Mouse (Mus musculus) forebrain, embryonic 11.5 days (tissue): ENCODE measurements around the gene Epm2a. TPM values are rescaled to one million over a fixed set of nuclear protein-coding genes. Genes with fewer than 3 reads are reported as not detected.
"Not testable (repeated sequence)": the region's sequence is repeated elsewhere in the genome, so short reads cannot be mapped to it uniquely, and the experiment has no call there.

Experiments used
- ATAC-seq: fragments of 200-750 bp; cut with Nextera tagmentation; replicated peaks from 2 replicates; pipeline ENCODE4 v1.8.0; 2017; ENCODE audit warnings: moderate TSS enrichment; ENCODE audit not compliant: low FRiP score
- DNase-seq: peaks from one replicate; pipeline ENCODE4 v3.0.0-alpha.2; 2017; ENCODE audit warnings: low spot score
- H3K27ac ChIP-seq: fragments of 300-500 bp; sonication (generic); 2 replicates; pipeline ENCODE4 v1.5.1; 2014; ENCODE audit warnings: low read depth, low read length
- H3K27me3 ChIP-seq: fragments of 300-500 bp; sonication (generic); 2 replicates; pipeline ENCODE4 v1.6.1; 2014; ENCODE audit warnings: mild to moderate bottlenecking, low read length, mixed read lengths; ENCODE audit not compliant: control insufficient read depth, insufficient read depth
- H3K36me3 ChIP-seq: fragments of 300-500 bp; sonication (generic); 2 replicates; pipeline ENCODE4 v1.6.1; 2014; ENCODE audit warnings: mild to moderate bottlenecking, low read length, moderate library complexity, mixed read lengths; ENCODE audit not compliant: control insufficient read depth, insufficient read depth
- H3K4me1 ChIP-seq: fragments of 300-500 bp; sonication (generic); replicated peaks from 2 replicates; pipeline ENCODE4 v1.6.1; 2014; ENCODE audit warnings: low read length, mixed read lengths; ENCODE audit not compliant: control insufficient read depth, insufficient read depth
- H3K4me2 ChIP-seq: fragments of 300-500 bp; sonication (generic); 2 replicates; pipeline ENCODE4 v1.6.1; 2014; ENCODE audit warnings: low read depth, mild to moderate bottlenecking, low read length, moderate library complexity, mixed read lengths; ENCODE audit not compliant: severe bottlenecking
- H3K4me3 ChIP-seq: fragments of 300-500 bp; sonication (generic); 2 replicates; pipeline ENCODE4 v1.5.1; 2014; ENCODE audit warnings: low read depth, low read length
- H3K9ac ChIP-seq: fragments of 300-500 bp; sonication (generic); 2 replicates; pipeline ENCODE4 v1.6.1; 2014; ENCODE audit warnings: low read length
- H3K9me3 ChIP-seq: fragments of 300-500 bp; sonication (generic); 2 replicates; pipeline ENCODE4 v1.6.1; 2016; ENCODE audit warnings: low read length, mixed read lengths; ENCODE audit not compliant: control insufficient read depth
- WGBS: fragments of 180-500 bp; shearing (Covaris S2); extraction: QIAGEN DNeasy Blood & Tissue Kit; methylation state at CpG from one replicate; pipeline ENCODE4 v1.1.7; 2014; 5-methylcytosine and 5-hydroxymethylcytosine counted together
- polyA plus RNA-seq: library from polyadenylated mRNA; unstranded; fragments of >200 nt; fragmentation: Nextera tagmentation; extraction: Ambion mirVana; gene quantifications from 2 replicates; pipeline ENCODE4 v1.2.1, GENCODE M21; 2014

Epm2a gene
- 0.55 and 0.63 TPM in 2 replicates for polyA plus RNA-seq

- Histone ChIP-seq H3K4me3 (peak within 1 kb of the TSS; percentile 65), H3K9me3 (no peaks in the 10 kb centered on the region), H3K4me1 (no peaks in the 10 kb centered on the region), H3K27me3 (no peaks in the 10 kb centered on the region), H3K9ac (peak within 1 kb of the TSS; percentile 91), H3K4me2 (peak within 1 kb of the TSS; percentile 71), H3K36me3 (no peaks in the 10 kb centered on the region), H3K27ac (peak within 1 kb of the TSS; percentile 86)
- ATAC-seq (peak; percentile 96), DNase-seq (peak; percentile 89)
- WGBS, result under 1% methylated on average over 102 of the region's 106 CpGs
These were observed at the start of gene Epm2a for GRCm38 (mm10) chr10:11343205-11344141. Epm2a (plus strand) TSS chr10:11343404.

GRCm38 (mm10) chr10:11298418-11298817 lies 44.8 kb upstream of the Epm2a start:
- H3K4me3 ChIP-seq, result no peak overlapping the region
- ATAC-seq (no peak), DNase-seq (no peak)
- H3K27me3 ChIP-seq, result no peaks in the 10 kb centered on the region
- H3K36me3 ChIP-seq, result peaks cover 2% of the 10 kb centered on the region; the same call in 1 of the 2 replicates
- H3K9ac ChIP-seq, result no peak overlapping the region
- 95% methylated on average over 6 of the region's 6 CpGs for WGBS
- no peak overlapping the region for H3K27ac ChIP-seq
- no peaks in the 10 kb centered on the region for H3K9me3 ChIP-seq
- H3K4me2 ChIP-seq, result no peak overlapping the region
- H3K4me1 ChIP-seq, result no peaks in the 10 kb centered on the region

- WGBS, result 90% methylated on average over 9 of the region's 9 CpGs
- H3K27me3 ChIP-seq, result no peaks in the 10 kb centered on the region
- ATAC-seq, result no peak
- no peak overlapping the region for H3K9ac ChIP-seq
- no peaks in the 10 kb centered on the region for H3K9me3 ChIP-seq
- no peaks in the 10 kb centered on the region for H3K36me3 ChIP-seq
- no peak overlapping the region for H3K4me2 ChIP-seq
- H3K4me1 ChIP-seq, result no peaks in the 10 kb centered on the region
- no peak overlapping the region for H3K4me3 ChIP-seq
- no peak overlapping the region for H3K27ac ChIP-seq
- no peak for DNase-seq
These were observed 37.7 kb upstream of the Epm2a start for GRCm38 (mm10) chr10:11305365-11306053.

GRCm38 (mm10) chr10:11306054-11306367 lies 37.2 kb upstream of the Epm2a start:
- no peaks in the 10 kb centered on the region for H3K4me1 ChIP-seq
- H3K9ac ChIP-seq, result no peak overlapping the region
- H3K27me3 ChIP-seq, result no peaks in the 10 kb centered on the region
- no peak overlapping the region for H3K27ac ChIP-seq
- DNase-seq (no peak), ATAC-seq (no peak)
- 71% methylated on average over 2 of the region's 2 CpGs for WGBS
- H3K4me2 ChIP-seq, result no peak overlapping the region
- no peak overlapping the region for H3K4me3 ChIP-seq
- no peaks in the 10 kb centered on the region for H3K9me3 ChIP-seq
- H3K36me3 ChIP-seq, result no peaks in the 10 kb centered on the region

- ATAC-seq (no peak), DNase-seq (no peak)
- H3K36me3 ChIP-seq, result no peaks in the 10 kb centered on the region
- no peaks in the 10 kb centered on the region for H3K4me1 ChIP-seq
- H3K27ac ChIP-seq, result no peak overlapping the region
- no peak overlapping the region for H3K9ac ChIP-seq
- no peaks in the 10 kb centered on the region for H3K27me3 ChIP-seq
- H3K4me2 ChIP-seq, result no peak overlapping the region
- 86% methylated on average over 1 of the region's 1 CpGs for WGBS
- H3K9me3 ChIP-seq, result no peaks in the 10 kb centered on the region
- no peak overlapping the region for H3K4me3 ChIP-seq
These were observed 33.3 kb upstream of the Epm2a start for GRCm38 (mm10) chr10:11309866-11310265.

- no peaks in the 10 kb centered on the region for H3K27me3 ChIP-seq
- H3K27ac ChIP-seq, result no peak overlapping the region
- DNase-seq (no peak), ATAC-seq (no peak)
- no peak overlapping the region for H3K4me2 ChIP-seq
- no peak overlapping the region for H3K9ac ChIP-seq
- no peak overlapping the region for H3K4me3 ChIP-seq
- H3K4me1 ChIP-seq, result no peaks in the 10 kb centered on the region
- H3K9me3 ChIP-seq, result no peaks in the 10 kb centered on the region
- no peaks in the 10 kb centered on the region for H3K36me3 ChIP-seq
These were observed 32.7 kb upstream of the Epm2a start for GRCm38 (mm10) chr10:11310481-11310880.

GRCm38 (mm10) chr10:11317856-11318454 lies 25.2 kb upstream of the Epm2a start:
- H3K27ac ChIP-seq, H3K9me3 ChIP-seq, H3K9ac ChIP-seq, H3K4me2 ChIP-seq, H3K36me3 ChIP-seq, H3K4me1 ChIP-seq, ATAC-seq, DNase-seq, H3K4me3 ChIP-seq, H3K27me3 ChIP-seq: not testable (repeated sequence)

GRCm38 (mm10) chr10:11319446-11319970 lies 23.7 kb upstream of the Epm2a start:
- 68% methylated on average over 1 of the region's 1 CpGs for WGBS
- no peak overlapping the region for H3K27ac ChIP-seq
- no peaks in the 10 kb centered on the region for H3K27me3 ChIP-seq
- no peak overlapping the region for H3K9ac ChIP-seq
- DNase-seq (no peak), ATAC-seq (no peak)
- no peaks in the 10 kb centered on the region for H3K36me3 ChIP-seq
- H3K4me1 ChIP-seq, result no peaks in the 10 kb centered on the region
- H3K4me3 ChIP-seq, result no peak overlapping the region
- H3K9me3 ChIP-seq, result no peaks in the 10 kb centered on the region
- no peak overlapping the region for H3K4me2 ChIP-seq
